Mouse (Mus musculus): Measurements from ENCODE around the gene Nprl2. TPM values are rescaled to one million over a fixed set of nuclear protein-coding genes. Genes with fewer than 3 reads are reported as not detected.
A peak's percentile ranks its signal among the peaks of the same experiment; 100 is the strongest.

Gene Nprl2
- polyA plus RNA-seq, 1 experiment from 2014 or later = 8.5 TPM

GRCm38 (mm10) chr9:107566855-107567254 is 24.8 kb downstream of the Nprl2 start:
- peak overlapping the region; percentile 86; the same call in 1 of the 2 replicates for H3K9ac ChIP-seq (replicated peaks)
- H3K4me3 ChIP-seq (ENCODE audit: low read depth, low read length) = 0 out of 2 replicates have a peak overlapping the region, but pooled peaks have one; percentile 94
- peak overlapping the region; percentile 87 for H3K27ac ChIP-seq (ENCODE audit: low read depth)
- no peak for DNase-seq
- no peaks in the 10 kb centered on the region for H3K9me3 ChIP-seq (ENCODE audit: low read length)
- no peaks in the 10 kb centered on the region for H3K27me3 ChIP-seq (ENCODE audit: insufficient read depth, low read length)
- peaks cover 70% of the 10 kb centered on the region for H3K4me1 ChIP-seq (ENCODE audit: insufficient read depth)
- H3K4me2 ChIP-seq (ENCODE audit: low read depth, low read length) = peak overlapping the region; percentile 90
- peaks cover 17% of the 10 kb centered on the region for H3K36me3 ChIP-seq (replicated peaks; ENCODE audit: insufficient read depth, low read length)
- ATAC-seq = no peak
- 39% methylated on average over 3 of the region's 3 CpGs for WGBS (ENCODE audit: insufficient replicate concordance)
- TF ChIP-seq CTCF (IDR thresholded peaks at IDR 0.05; ENCODE audit: low read depth) (no peak), EP300 (IDR thresholded peaks at IDR 0.05; ENCODE audit: low read depth) (0 out of 2 replicates have a peak, but pooled peaks have one; percentile 16)

DNA sequence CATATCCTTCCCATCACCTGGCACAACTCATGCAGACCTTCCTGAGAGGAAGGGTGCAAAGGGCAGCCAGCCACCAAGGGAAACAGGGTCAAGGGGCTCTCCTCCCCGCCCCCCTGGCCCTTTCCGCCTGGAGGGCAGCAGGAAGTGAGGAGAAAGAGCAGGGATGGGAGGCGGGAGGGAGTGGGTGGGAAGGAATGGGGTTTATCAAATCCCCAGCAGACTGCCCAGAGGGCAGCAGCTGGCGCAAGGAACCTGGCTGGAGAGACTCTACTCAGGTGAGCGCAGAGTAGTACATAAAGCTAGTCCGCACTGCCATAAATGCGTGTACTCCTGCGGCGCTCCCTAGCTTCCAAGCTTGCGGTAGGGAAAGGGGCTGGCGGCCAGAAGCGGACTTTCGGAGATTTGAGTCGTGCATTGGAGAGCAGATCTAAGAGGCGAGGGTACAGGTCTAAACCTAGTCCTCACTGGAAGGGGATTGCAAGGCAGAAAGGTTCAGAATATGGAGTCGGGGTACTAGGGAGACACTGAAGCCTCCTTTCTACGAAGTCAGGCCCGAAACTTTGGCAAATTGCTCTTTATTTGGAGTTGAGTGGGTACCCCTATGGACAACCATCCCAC is 25.8 kb downstream of the Nprl2 start, which contains the start of gene Hyal2:
Hyal2 (plus strand) TSS at position 244 of the 618 bp plus-strand sequence.
- TF ChIP-seq EP300 (IDR thresholded peaks at IDR 0.05; ENCODE audit: low read depth) (peak; percentile 42; the same call in 1 of the 2 replicates), CTCF (IDR thresholded peaks at IDR 0.05; ENCODE audit: low read depth) (no peak)
- no peak for ATAC-seq

DNA sequence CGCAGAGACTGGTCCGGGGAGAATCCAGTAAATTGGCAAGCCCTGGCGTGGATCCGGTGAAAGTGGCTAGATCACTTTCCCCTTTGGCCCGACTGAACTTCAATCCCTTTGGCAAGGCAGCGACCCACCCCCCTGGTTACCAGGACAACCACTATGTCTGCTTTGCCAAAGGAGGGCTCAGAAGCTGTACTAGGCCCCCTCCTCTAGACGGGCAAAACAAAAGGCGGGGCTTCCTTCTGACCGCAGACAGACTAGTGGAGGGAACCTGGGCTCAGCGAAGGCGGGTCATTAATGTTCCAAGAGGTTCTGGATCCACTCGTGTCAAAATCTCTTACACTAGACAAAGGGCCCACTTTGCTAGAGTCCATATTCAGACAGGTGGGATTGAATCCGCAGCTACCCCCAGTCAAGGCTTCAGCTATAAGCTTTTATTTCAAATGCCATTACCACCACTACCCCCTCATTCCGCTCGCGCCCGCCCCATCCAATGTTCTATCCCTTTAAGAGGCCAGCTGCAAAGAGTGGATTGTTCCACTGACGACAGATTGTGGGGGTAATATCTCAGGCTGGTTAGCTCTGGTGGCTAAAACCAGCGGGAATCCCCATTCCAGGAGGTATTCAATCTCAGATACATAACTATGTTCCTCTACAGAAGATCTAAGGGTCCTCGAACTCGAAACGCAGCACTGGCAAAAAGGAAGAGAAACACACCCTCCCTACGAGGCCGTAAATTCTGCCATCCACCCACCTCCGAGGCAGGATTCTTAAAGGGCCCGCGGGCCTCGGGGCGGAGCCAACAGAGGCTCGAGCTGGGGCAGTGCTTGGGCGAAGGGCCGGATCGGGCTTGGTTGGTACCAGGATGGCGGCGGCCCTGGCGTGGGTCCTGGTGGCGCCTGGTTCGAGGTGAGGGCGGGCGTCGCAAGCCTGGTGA is 26.6 kb downstream of the Nprl2 start:
- peaks cover 18% of the 10 kb centered on the region for H3K36me3 ChIP-seq (replicated peaks; ENCODE audit: insufficient read depth, low read length)
- peaks cover 71% of the 10 kb centered on the region for H3K4me1 ChIP-seq (ENCODE audit: insufficient read depth)
- H3K4me2 ChIP-seq (ENCODE audit: low read depth, low read length) = peak overlapping the region; percentile 90
- DNase-seq (peak; percentile 89), ATAC-seq (peak; percentile 83)
- H3K9me3 ChIP-seq (ENCODE audit: low read length) = no peaks in the 10 kb centered on the region
- WGBS (ENCODE audit: insufficient replicate concordance) = 0% methylated on average over 40 of the region's 41 CpGs
- H3K27ac ChIP-seq (ENCODE audit: low read depth) = peak overlapping the region; percentile 87
- H3K4me3 ChIP-seq (ENCODE audit: low read depth, low read length) = peak overlapping the region; percentile 94
- TF ChIP-seq CTCF (IDR thresholded peaks at IDR 0.05; ENCODE audit: low read depth) (no peak), EP300 (IDR thresholded peaks at IDR 0.05; ENCODE audit: low read depth) (peak; percentile 78)
- peak overlapping the region; percentile 86 for H3K9ac ChIP-seq (replicated peaks)
- no peaks in the 10 kb centered on the region for H3K27me3 ChIP-seq (ENCODE audit: insufficient read depth, low read length)

More for the DNA sequence above, 25.8 kb downstream of the Nprl2 start, which contains the start of gene Hyal2:
- peak within 1 kb of the TSS; percentile 94 for H3K4me3 ChIP-seq (ENCODE audit: low read depth, low read length)
- 36% methylated on average over 18 of the region's 18 CpGs for WGBS (ENCODE audit: insufficient replicate concordance)
- DNase-seq = peak; percentile 64
- peak within 1 kb of the TSS; percentile 87 for H3K27ac ChIP-seq (ENCODE audit: low read depth)
- H3K9me3 ChIP-seq (ENCODE audit: low read length) = no peaks in the 10 kb centered on the region
- peak within 1 kb of the TSS; percentile 86 for H3K9ac ChIP-seq (replicated peaks)
- peaks cover 18% of the 10 kb centered on the region for H3K36me3 ChIP-seq (replicated peaks; ENCODE audit: insufficient read depth, low read length)
- H3K4me1 ChIP-seq (ENCODE audit: insufficient read depth) = peaks cover 74% of the 10 kb centered on the region
- H3K27me3 ChIP-seq (ENCODE audit: insufficient read depth, low read length) = no peaks in the 10 kb centered on the region
- peak within 1 kb of the TSS; percentile 90 for H3K4me2 ChIP-seq (ENCODE audit: low read depth, low read length)

GRCm38 (mm10) chr9:107569270-107569669 is 27.2 kb downstream of the Nprl2 start:
- Histone ChIP-seq H3K4me3 (ENCODE audit: low read depth, low read length) (peak overlapping the region; percentile 94), H3K36me3 (replicated peaks; ENCODE audit: insufficient read depth, low read length) (peaks cover 18% of the 10 kb centered on the region), H3K9ac (replicated peaks) (peak overlapping the region; percentile 86), H3K4me2 (ENCODE audit: low read depth, low read length) (peak overlapping the region; percentile 90), H3K27ac (ENCODE audit: low read depth) (peak overlapping the region; percentile 87), H3K4me1 (ENCODE audit: insufficient read depth) (peaks cover 64% of the 10 kb centered on the region), H3K27me3 (ENCODE audit: insufficient read depth, low read length) (no peaks in the 10 kb centered on the region), H3K9me3 (ENCODE audit: low read length) (no peaks in the 10 kb centered on the region)
- DNase-seq (no peak), ATAC-seq (peak; percentile 18)
- TF ChIP-seq EP300 (IDR thresholded peaks at IDR 0.05; ENCODE audit: low read depth) (peak; percentile 13; the same call in 1 of the 2 replicates), CTCF (IDR thresholded peaks at IDR 0.05; ENCODE audit: low read depth) (no peak)
- WGBS (ENCODE audit: insufficient replicate concordance) = under 1% methylated on average over 22 of the region's 23 CpGs

- no peak for DNase-seq
- ATAC-seq = no peak
- Histone ChIP-seq H3K36me3 (replicated peaks; ENCODE audit: insufficient read depth, low read length) (peaks cover 13% of the 10 kb centered on the region), H3K9me3 (ENCODE audit: low read length) (no peaks in the 10 kb centered on the region), H3K9ac (replicated peaks) (peak overlapping the region; percentile 86), H3K27ac (ENCODE audit: low read depth) (peak overlapping the region; percentile 87), H3K4me1 (ENCODE audit: insufficient read depth) (peaks cover 61% of the 10 kb centered on the region), H3K4me2 (ENCODE audit: low read depth, low read length) (peak overlapping the region; percentile 90), H3K4me3 (ENCODE audit: low read depth, low read length) (peak overlapping the region; percentile 94), H3K27me3 (ENCODE audit: insufficient read depth, low read length) (no peaks in the 10 kb centered on the region)
- 50% methylated on average over 13 of the region's 13 CpGs for WGBS (ENCODE audit: insufficient replicate concordance)
- no peak for TF ChIP-seq CTCF (IDR thresholded peaks at IDR 0.05; ENCODE audit: low read depth)
- TF ChIP-seq EP300 (IDR thresholded peaks at IDR 0.05; ENCODE audit: low read depth) = no peak
Observed at GRCm38 (mm10) chr9:107570016-107570415, 28.0 kb downstream of the Nprl2 start.

GRCm38 (mm10) chr9:107570845-107571244 is 28.8 kb downstream of the Nprl2 start:
- 61% methylated on average over 21 of the region's 21 CpGs for WGBS (ENCODE audit: insufficient replicate concordance)
- Histone ChIP-seq H3K4me2 (ENCODE audit: low read depth, low read length) (peak overlapping the region; percentile 90), H3K4me1 (ENCODE audit: insufficient read depth) (peaks cover 58% of the 10 kb centered on the region), H3K27me3 (ENCODE audit: insufficient read depth, low read length) (no peaks in the 10 kb centered on the region), H3K9me3 (ENCODE audit: low read length) (no peaks in the 10 kb centered on the region), H3K27ac (ENCODE audit: low read depth) (peak overlapping the region; percentile 87), H3K9ac (replicated peaks) (peak overlapping the region; percentile 86), H3K36me3 (replicated peaks; ENCODE audit: insufficient read depth, low read length) (peaks cover 7% of the 10 kb centered on the region), H3K4me3 (ENCODE audit: low read depth, low read length) (peak overlapping the region; percentile 94)
- ATAC-seq (peak; percentile 7), DNase-seq (peak; percentile 65)
- peak; percentile 84 for TF ChIP-seq EP300 (IDR thresholded peaks at IDR 0.05; ENCODE audit: low read depth)
- no peak for TF ChIP-seq CTCF (IDR thresholded peaks at IDR 0.05; ENCODE audit: low read depth)
